Mouse (Mus musculus) mature B cell (primary cell): ENCODE measurements around the gene Fxyd6.

Experiments
- in situ Hi-C: fragments of 300-500 bp; cut with MboI; formaldehyde crosslinking; loops from 2 replicates; pipeline ENCODE4 v1.14.3; 2019

Gene Fxyd6

GRCm38 (mm10) chr9:45411803-45412202 lies 41.8 kb downstream of the Fxyd6 start:
- in situ Hi-C loops, result no loop called here

GRCm38 (mm10) chr9:45412287-45412686 lies 42.3 kb downstream of the Fxyd6 start:
- in situ Hi-C loops, result no loop called here

- in situ Hi-C loops, result no loop called here
Measured at GRCm38 (mm10) chr9:45412700-45413477, 42.9 kb downstream of the Fxyd6 start.

GRCm38 (mm10) chr9:45413478-45414140 lies 43.6 kb downstream of the Fxyd6 start:
- in situ Hi-C loops, result no loop called here

- in situ Hi-C loops, result no loop called here
Measured at GRCm38 (mm10) chr9:45415912-45416311, 45.9 kb downstream of the Fxyd6 start.

- in situ Hi-C loops, result no loop called here
Measured at GRCm38 (mm10) chr9:45417245-45417644, 47.3 kb downstream of the Fxyd6 start.

- in situ Hi-C loops, result no loop called here
Measured at GRCm38 (mm10) chr9:45418252-45418651, 48.3 kb downstream of the Fxyd6 start.

GRCm38 (mm10) chr9:45421209-45421608 lies 51.2 kb downstream of the Fxyd6 start:
- in situ Hi-C loops, result no loop called here

GRCm38 (mm10) chr9:45422761-45423298 lies 52.8 kb downstream of the Fxyd6 start:
- in situ Hi-C loops, result no loop called here

GRCm38 (mm10) chr9:45426456-45426855 lies 56.5 kb downstream of the Fxyd6 start, which contains the start of gene Dscaml1:
Dscaml1 (plus strand) TSS chr9:45426628.
- in situ Hi-C loops, result no loop called here

- in situ Hi-C loops, result no loop called here
Measured at GRCm38 (mm10) chr9:45429392-45429791, 59.4 kb downstream of the Fxyd6 start.

GRCm38 (mm10) chr9:45429951-45430697 lies 60.1 kb downstream of the Fxyd6 start:
- in situ Hi-C loops, result no loop called here

- in situ Hi-C loops, result no loop called here
Measured at GRCm38 (mm10) chr9:45430698-45430959, 60.6 kb downstream of the Fxyd6 start.

GRCm38 (mm10) chr9:45431150-45431549 lies 61.2 kb downstream of the Fxyd6 start:
- in situ Hi-C loops, result no loop called here

- in situ Hi-C loops, result no loop called here
Measured at GRCm38 (mm10) chr9:45432639-45433038, 62.7 kb downstream of the Fxyd6 start.

- in situ Hi-C loops, result no loop called here
Measured at GRCm38 (mm10) chr9:45433119-45433518, 63.1 kb downstream of the Fxyd6 start.

GRCm38 (mm10) chr9:45434171-45434570 lies 64.2 kb downstream of the Fxyd6 start:
- in situ Hi-C loops, result no loop called here

- in situ Hi-C loops, result no loop called here
Measured at GRCm38 (mm10) chr9:45439025-45439424, 69.0 kb downstream of the Fxyd6 start.

- in situ Hi-C loops, result no loop called here
Measured at GRCm38 (mm10) chr9:45440083-45440784, 70.2 kb downstream of the Fxyd6 start.

GRCm38 (mm10) chr9:45444251-45444798 lies 74.3 kb downstream of the Fxyd6 start:
- in situ Hi-C loops, result no loop called here
